Mouse (Mus musculus): ENCODE data around the gene Gpsm3. TPM values are rescaled to one million over a fixed set of nuclear protein-coding genes. Genes with fewer than 3 reads are reported as not detected.

The Gpsm3 gene
- polyA plus RNA-seq, 1 experiment from 2014 or later, result 8.5 TPM

Other genes with a start within 250 kb of the Gpsm3 start
- gene Btnl2, start 235.0 kb upstream of the Gpsm3 start, polyA plus RNA-seq (2015; fragmentation: Nextera tagmentation; extraction: Ambion mirVana), result 0.05 TPM in 1 of 2 replicates, not detected in the other
- not detected in 2 replicates for gene Btnl1, start 212.7 kb upstream of the Gpsm3 start, polyA plus RNA-seq (2015; fragmentation: Nextera tagmentation; extraction: Ambion mirVana)
- gene BC051142, start 191.0 kb upstream of the Gpsm3 start, polyA plus RNA-seq (2015; fragmentation: Nextera tagmentation; extraction: Ambion mirVana), result 0.21 TPM in 1 of 2 replicates, not detected in the other
- gene Btnl4, start 112.5 kb upstream of the Gpsm3 start, polyA plus RNA-seq (2015; fragmentation: Nextera tagmentation; extraction: Ambion mirVana), result not detected in 2 replicates
- not detected in 2 replicates for gene Btnl6, start 72.5 kb upstream of the Gpsm3 start, polyA plus RNA-seq (2015; fragmentation: Nextera tagmentation; extraction: Ambion mirVana)
- gene Notch4, start 25.5 kb upstream of the Gpsm3 start, polyA plus RNA-seq (2015; fragmentation: Nextera tagmentation; extraction: Ambion mirVana), result 0.43 and 0.55 TPM in 2 replicates
- 3.8 TPM in 2 replicates for gene Pbx2, start 1.5 kb downstream of the Gpsm3 start, polyA plus RNA-seq (2015; fragmentation: Nextera tagmentation; extraction: Ambion mirVana)
- gene Ager, start 8.1 kb downstream of the Gpsm3 start, polyA plus RNA-seq (2015; fragmentation: Nextera tagmentation; extraction: Ambion mirVana), result 0.68 and 0.72 TPM in 2 replicates
- gene Rnf5, start 13.9 kb downstream of the Gpsm3 start, polyA plus RNA-seq (2015; fragmentation: Nextera tagmentation; extraction: Ambion mirVana), result 86.1 and 93.6 TPM in 2 replicates
- 24.9 and 27.0 TPM in 2 replicates for gene Agpat1, start 14.5 kb downstream of the Gpsm3 start, polyA plus RNA-seq (2015; fragmentation: Nextera tagmentation; extraction: Ambion mirVana)
- gene Egfl8, start 26.2 kb downstream of the Gpsm3 start, polyA plus RNA-seq (2015; fragmentation: Nextera tagmentation; extraction: Ambion mirVana), result 0.30 and 0.34 TPM in 2 replicates
- 10.4 and 12.0 TPM in 2 replicates for gene Ppt2, start 38.7 kb downstream of the Gpsm3 start, polyA plus RNA-seq (2015; fragmentation: Nextera tagmentation; extraction: Ambion mirVana)
- gene Prrt1, start 39.7 kb downstream of the Gpsm3 start, polyA plus RNA-seq (2015; fragmentation: Nextera tagmentation; extraction: Ambion mirVana), result 0.05 and 0.07 TPM in 2 replicates
- 5.6 and 5.9 TPM in 2 replicates for gene Fkbpl, start 55.0 kb downstream of the Gpsm3 start, polyA plus RNA-seq (2015; fragmentation: Nextera tagmentation; extraction: Ambion mirVana)
- gene Atf6b, start 57.3 kb downstream of the Gpsm3 start, polyA plus RNA-seq (2015; fragmentation: Nextera tagmentation; extraction: Ambion mirVana), result 24.6 and 27.4 TPM in 2 replicates
- gene Tnxb, start 80.7 kb downstream of the Gpsm3 start, polyA plus RNA-seq (2015; fragmentation: Nextera tagmentation; extraction: Ambion mirVana), result 0.05 and 0.08 TPM in 2 replicates
- 1.2 and 1.4 TPM in 2 replicates for gene C4b, start 154.1 kb downstream of the Gpsm3 start, polyA plus RNA-seq (2015; fragmentation: Nextera tagmentation; extraction: Ambion mirVana)
- gene Cyp21a1, start 214.8 kb downstream of the Gpsm3 start, polyA plus RNA-seq (2015; fragmentation: Nextera tagmentation; extraction: Ambion mirVana), result not detected in 2 replicates
- 19.9 and 20.2 TPM in 2 replicates for gene Stk19, start 247.1 kb downstream of the Gpsm3 start, polyA plus RNA-seq (2015; fragmentation: Nextera tagmentation; extraction: Ambion mirVana)
- 28.6 and 30.9 TPM in 2 replicates for gene Dxo, start 247.2 kb downstream of the Gpsm3 start, polyA plus RNA-seq (2015; fragmentation: Nextera tagmentation; extraction: Ambion mirVana)

Data from liver, embryonic 13.5 days (tissue).